ENCODE assay signal across 8 mouse cellular contexts in genomic region chr1:167284258-167284836, GRCm38 (mm10). TPM values are rescaled to one million over a fixed set of nuclear protein-coding genes. Genes with fewer than 3 reads are reported as not detected.
A peak's percentile ranks its signal among the peaks of the same experiment; 100 is the strongest.
DNase-seq lines count a peak whose midpoint lies in the region; ATAC-seq and TF ChIP-seq lines count a peak whose summit lies in the region.

No protein-coding gene starts in this region.

- H3K27me3 ChIP-seq in kidney, adult 2 months (replicated peaks; ENCODE audit: control insufficient read depth, insufficient read depth, low read length), result no peaks in the 10 kb centered on the region; the same call in 1 of the 2 replicates
- peaks cover 8% of the 10 kb centered on the region for H3K27me3 ChIP-seq in liver, embryonic 12.5 days (replicated peaks)
- no peaks in the 10 kb centered on the region for H3K27me3 ChIP-seq in stomach, embryonic 15.5 days (replicated peaks)

- no peak for TF ChIP-seq CTCF in kidney, adult 2 months (conservative IDR thresholded peaks at IDR 0.05; ENCODE audit: insufficient read depth, insufficient read length, low read depth, low read length)

- no peaks in the 10 kb centered on the region for H3K36me3 ChIP-seq in kidney, adult 2 months (ENCODE audit: control insufficient read depth, insufficient read depth, low read length)
- H3K36me3 ChIP-seq in liver, embryonic 12.5 days, result peaks cover 9% of the 10 kb centered on the region
- H3K36me3 ChIP-seq in stomach, embryonic 15.5 days, result no peaks in the 10 kb centered on the region

- no peaks in the 10 kb centered on the region for H3K9me3 ChIP-seq in liver, embryonic 12.5 days (replicated peaks)
- no peaks in the 10 kb centered on the region for H3K9me3 ChIP-seq in stomach, embryonic 15.5 days

- peak; percentile 34 for DNase-seq in kidney, adult 2 months
- DNase-seq in kidney, adult 11 months, result no peak
- peak; percentile 51 to 71 for DNase-seq in cerebellum, adult 18-20 months
- DNase-seq in forelimb bud, embryonic 11.5 days (ENCODE audit: low read depth, low spot score), result peak; percentile 83
- peak; percentile 79 for DNase-seq in naive thymus-derived CD4-positive, alpha-beta T cell, adult 2 months (ENCODE audit: low read depth)

- under 1% methylated on average over 73 of the region's 73 CpGs for WGBS in kidney, adult 2 months
- WGBS in liver, embryonic 12.5 days (ENCODE audit: insufficient replicate concordance), result under 1% methylated on average over 70 of the region's 73 CpGs
- WGBS in stomach, embryonic 15.5 days, result 0% methylated on average over 60 of the region's 73 CpGs

- ATAC-seq in inflammation-experienced regulatory T-cells, adult 6 months, result peak; percentile 42
- peak; percentile 40 for ATAC-seq in liver, embryonic 12.5 days
- peak; percentile 57 for ATAC-seq in stomach, embryonic 15.5 days (ENCODE audit: insufficient read depth, low FRiP score, low read depth)

- H3K9ac ChIP-seq in liver, embryonic 12.5 days, result peak overlapping the region; percentile 83
- peak overlapping the region; percentile 81 for H3K9ac ChIP-seq in stomach, embryonic 15.5 days

- TF ChIP-seq POLR2A in kidney, adult 2 months (IDR thresholded peaks at IDR 0.05; ENCODE audit: low read depth, low read length), result no peak

- 0 out of 2 replicates have a peak, but pooled peaks cover 4% of the 10 kb centered on the region for H3K4me1 ChIP-seq in kidney, adult 2 months (ENCODE audit: control insufficient read depth, insufficient read depth, low read length)
- H3K4me1 ChIP-seq in liver, embryonic 12.5 days, result peaks cover 77% of the 10 kb centered on the region
- H3K4me1 ChIP-seq in stomach, embryonic 15.5 days, result peaks cover 9% of the 10 kb centered on the region; the same call in 1 of the 2 replicates

- peak overlapping the region; percentile 97 for H3K4me3 ChIP-seq in kidney, adult 2 months (ENCODE audit: insufficient read depth, low read depth, low read length)
- peak overlapping the region; percentile 79 for H3K4me3 ChIP-seq in liver, embryonic 12.5 days
- H3K4me3 ChIP-seq in stomach, embryonic 15.5 days (replicated peaks), result peak overlapping the region; percentile 81

- peak overlapping the region; percentile 86 for H3K4me2 ChIP-seq in liver, embryonic 12.5 days
- peak overlapping the region; percentile 74 for H3K4me2 ChIP-seq in stomach, embryonic 15.5 days

- 0 out of 2 replicates have a peak overlapping the region, but pooled peaks have one; percentile 26 for H3K27ac ChIP-seq in kidney, adult 2 months (ENCODE audit: insufficient read depth, low read depth, low read length)
- H3K27ac ChIP-seq in liver, embryonic 12.5 days, result peak overlapping the region; percentile 87
- peak overlapping the region; percentile 92 for H3K27ac ChIP-seq in stomach, embryonic 15.5 days

RNA-seq across cellular contexts. Expression of gene Uck2, which starts 0.8 kb away (rescaled TPM):
- 12.8 and 17.5 TPM in 2 replicates for polyA plus RNA-seq in kidney, adult 2 months (2012; rRNA removed)
- polyA plus RNA-seq in inflammation-experienced regulatory T-cells, adult 6 months (2017; shearing (Covaris generic)), result 10 to 100 TPM; 22.3 to 28.8 (median 23.2) TPM
- 102 and 103 TPM in 2 replicates for polyA plus RNA-seq in liver, embryonic 12.5 days (2016; fragmentation: Nextera tagmentation; extraction: Ambion mirVana)
- polyA plus RNA-seq in stomach, embryonic 15.5 days (2015; fragmentation: Nextera tagmentation; extraction: Ambion mirVana), result 73.3 and 79.9 TPM in 2 replicates

RNA-seq across cellular contexts. Expression of gene Tmco1, which starts 23.8 kb away (rescaled TPM):
- polyA plus RNA-seq in kidney, adult 2 months (2012; rRNA removed), result 96.7 and 127 TPM in 2 replicates
- 100 to 1,000 TPM; 100 to 124 (median 106) TPM for polyA plus RNA-seq in inflammation-experienced regulatory T-cells, adult 6 months (2017; shearing (Covaris generic))
- polyA plus RNA-seq in liver, embryonic 12.5 days (2016; fragmentation: Nextera tagmentation; extraction: Ambion mirVana), result 70.7 and 74.2 TPM in 2 replicates
- polyA plus RNA-seq in stomach, embryonic 15.5 days (2015; fragmentation: Nextera tagmentation; extraction: Ambion mirVana), result 86.2 and 94.3 TPM in 2 replicates

Comparison
In these comparisons a context has a peak if more than half of its experiments do, and no peak if none do; other contexts are left out.
1. H3K27ac ChIP-seq: peak in every context shown above with its lines; median percentile 92 in stomach, embryonic 15.5 days; 87 in liver, embryonic 12.5 days; 26 in kidney, adult 2 months.